Mouse (Mus musculus): ENCODE data around the gene Shpk.

The Shpk gene

DNA sequence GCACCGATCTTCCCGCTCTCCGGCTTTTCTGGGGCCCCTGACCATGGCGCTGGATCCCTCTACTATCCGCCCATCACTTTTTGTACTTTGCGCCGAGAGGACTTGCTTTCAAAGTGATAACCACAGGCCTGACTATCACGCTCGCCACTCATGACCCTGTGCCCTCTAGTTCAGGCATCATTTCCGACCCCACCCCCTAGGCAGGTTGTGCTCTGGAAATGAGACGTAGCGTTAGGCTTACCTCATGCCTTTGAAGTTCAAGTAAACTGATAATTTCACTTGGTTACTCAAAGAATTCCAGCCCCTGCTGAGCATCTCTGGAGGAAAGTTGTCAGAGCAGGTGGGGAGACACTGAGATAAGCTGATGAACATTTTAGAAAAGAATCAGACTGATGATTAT lies 619 bp downstream of the Shpk start:
- DNase-seq (ENCODE audit: low spot score) = no peak

DNA sequence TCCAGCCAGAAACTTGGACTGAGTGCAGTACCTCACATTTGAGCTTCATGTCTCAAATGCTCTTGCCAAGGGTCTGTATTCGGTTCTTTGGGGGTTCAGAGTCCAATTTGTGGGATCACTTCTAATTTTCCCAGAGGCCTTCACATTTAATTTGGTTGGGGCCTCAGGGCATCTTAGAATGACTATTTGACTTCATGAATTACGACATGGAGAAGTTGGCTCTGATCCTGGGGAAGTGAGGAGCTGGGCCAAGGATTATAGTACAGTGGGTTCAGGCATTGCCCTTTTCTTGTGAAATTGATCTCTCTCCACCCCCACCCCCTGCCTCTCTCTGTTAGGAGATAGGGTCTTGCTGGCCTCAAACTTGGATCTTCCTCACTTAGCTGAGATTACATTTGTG lies 1.8 kb downstream of the Shpk start:
- no peak for DNase-seq (ENCODE audit: low spot score)

DNA sequence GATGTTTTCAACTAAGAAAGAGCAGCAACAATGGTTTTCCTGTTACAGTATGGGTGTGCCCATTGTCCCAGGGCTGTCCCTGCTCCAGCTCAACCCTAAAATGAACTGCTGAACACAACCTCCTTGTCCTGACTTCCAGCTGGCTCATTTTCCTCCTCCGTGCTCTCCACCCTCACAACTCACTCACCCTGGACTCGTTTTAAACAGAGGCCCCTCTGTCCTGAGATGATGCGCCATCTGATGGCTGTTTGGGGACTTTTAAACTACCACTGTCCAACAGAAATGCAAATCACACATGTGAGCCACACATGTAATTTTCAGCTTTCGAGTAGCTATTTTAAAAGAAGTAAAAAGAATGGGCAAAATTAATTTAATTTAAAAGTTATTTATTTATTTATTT lies 2.3 kb downstream of the Shpk start:
- peak; percentile 13 for DNase-seq (ENCODE audit: low spot score)

DNA sequence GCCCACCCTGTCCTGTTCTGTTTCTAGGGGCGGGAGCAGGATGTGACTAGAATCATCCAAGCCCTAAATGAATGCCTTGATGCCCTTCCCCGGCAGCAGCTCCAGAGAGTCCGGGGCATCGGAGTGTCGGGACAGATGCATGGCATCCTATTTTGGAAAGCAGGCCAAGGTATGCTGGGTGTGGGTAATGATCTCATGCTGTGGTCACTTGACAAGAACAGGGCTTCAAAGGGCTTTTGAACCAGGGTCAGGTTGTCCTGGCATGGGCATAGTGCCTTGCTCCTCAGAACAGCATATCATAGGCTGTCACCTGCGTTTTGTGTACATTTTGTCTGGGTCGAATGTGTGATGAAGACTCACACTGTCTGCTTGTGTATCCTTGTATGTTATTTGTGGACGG lies 4.6 kb downstream of the Shpk start:
- DNase-seq (ENCODE audit: low spot score) = no peak

- no peak for DNase-seq (ENCODE audit: low spot score)
Measured at GRCm38 (mm10) chr11:73205194-73205593, 5.9 kb downstream of the Shpk start.

- DNase-seq (ENCODE audit: low spot score) = no peak
Measured at GRCm38 (mm10) chr11:73207621-73208020, 8.4 kb downstream of the Shpk start.

DNA sequence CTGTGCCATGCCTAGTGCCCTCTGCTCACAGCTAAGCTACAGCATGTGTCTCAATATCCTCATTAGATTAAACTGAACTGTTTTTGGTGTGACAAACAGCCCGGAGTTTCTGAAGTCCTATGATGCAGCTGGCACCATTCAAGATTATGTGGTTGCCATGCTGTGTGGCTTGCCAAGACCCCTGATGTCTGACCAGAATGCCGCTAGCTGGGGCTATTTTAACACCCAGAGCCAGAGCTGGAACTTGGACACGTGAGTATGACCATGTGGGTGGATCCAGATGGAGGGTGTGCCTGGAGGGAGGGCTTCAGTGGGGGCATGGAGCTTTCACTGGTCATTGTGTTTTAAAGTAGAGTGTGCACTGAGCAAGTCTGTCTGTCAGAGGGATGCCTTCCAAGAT lies 14.7 kb downstream of the Shpk start:
- no peak for DNase-seq (ENCODE audit: low spot score)

DNA sequence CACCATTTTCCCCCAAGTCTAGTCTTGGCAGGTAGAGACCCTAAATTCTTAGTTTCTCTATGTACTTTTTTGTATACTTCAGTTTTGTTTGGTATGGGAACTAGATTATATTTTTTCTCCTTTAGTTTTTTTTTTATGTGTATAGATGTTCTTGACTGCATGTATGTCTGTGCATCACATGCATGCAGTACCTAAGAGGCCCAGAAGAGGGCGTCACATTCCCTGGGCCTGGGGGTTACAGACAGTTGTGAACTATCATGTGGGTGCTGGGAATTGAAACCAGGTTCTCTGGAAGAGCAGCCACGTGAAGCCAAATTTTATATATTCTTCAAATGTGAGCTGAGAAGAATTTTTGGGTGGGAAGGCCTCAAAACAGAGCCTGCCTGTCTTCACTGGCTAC lies 20.4 kb downstream of the Shpk start:
- no peak for DNase-seq (ENCODE audit: low spot score)

GRCm38 (mm10) chr11:73220651-73221050 lies 21.4 kb downstream of the Shpk start:
- no peak for DNase-seq (ENCODE audit: low spot score)

- DNase-seq (ENCODE audit: low spot score) = no peak
Measured at GRCm38 (mm10) chr11:73222846-73223245, 23.6 kb downstream of the Shpk start.

DNA sequence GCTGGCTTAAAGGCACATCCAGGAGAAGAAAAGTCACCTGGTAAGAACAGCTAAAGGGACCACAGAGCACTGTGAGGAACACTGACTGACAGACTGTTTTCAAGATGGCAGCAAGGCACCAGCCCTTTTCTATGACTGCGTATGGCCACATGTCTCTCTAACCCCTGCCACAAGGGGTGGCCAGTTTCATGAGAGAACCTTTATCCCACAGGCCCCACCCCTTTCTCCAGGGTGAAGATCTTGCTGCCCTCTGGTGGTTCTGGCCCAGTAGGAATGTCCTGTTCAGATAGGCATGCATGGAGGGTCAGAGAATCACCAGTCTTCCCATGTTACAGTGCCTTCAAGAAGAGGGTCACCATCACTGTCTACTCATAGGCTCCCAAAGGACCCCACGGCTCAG lies 24.7 kb downstream of the Shpk start:
- no peak for DNase-seq (ENCODE audit: low spot score)

GRCm38 (mm10) chr11:73225856-73226255 lies 26.6 kb downstream of the Shpk start:
- no peak for DNase-seq (ENCODE audit: low spot score)

- no peak for DNase-seq (ENCODE audit: low spot score)
Measured at GRCm38 (mm10) chr11:73228881-73229280, 29.6 kb downstream of the Shpk start.

DNA sequence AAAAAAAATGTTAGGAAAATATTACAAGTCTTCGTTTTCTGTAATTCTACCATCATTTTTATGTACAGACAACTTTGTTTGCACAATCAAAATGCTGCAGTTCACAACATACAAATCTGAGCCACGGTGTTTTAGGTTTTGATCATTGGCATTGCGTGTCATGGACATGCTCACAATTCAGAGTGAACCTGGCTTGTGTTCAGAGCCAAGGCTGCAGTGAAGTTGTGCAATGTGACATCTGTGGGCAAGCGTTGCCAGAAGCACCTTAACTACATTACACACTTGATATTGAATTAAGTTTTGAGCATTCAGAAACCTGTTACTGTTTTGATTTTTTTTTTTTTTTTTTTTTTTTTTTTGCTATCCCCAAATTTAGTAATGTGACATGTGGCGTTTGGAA lies 30.8 kb downstream of the Shpk start:
- DNase-seq (ENCODE audit: low spot score) = no peak

GRCm38 (mm10) chr11:73232513-73232912 lies 33.3 kb downstream of the Shpk start:
- DNase-seq (ENCODE audit: low spot score) = no peak

DNA sequence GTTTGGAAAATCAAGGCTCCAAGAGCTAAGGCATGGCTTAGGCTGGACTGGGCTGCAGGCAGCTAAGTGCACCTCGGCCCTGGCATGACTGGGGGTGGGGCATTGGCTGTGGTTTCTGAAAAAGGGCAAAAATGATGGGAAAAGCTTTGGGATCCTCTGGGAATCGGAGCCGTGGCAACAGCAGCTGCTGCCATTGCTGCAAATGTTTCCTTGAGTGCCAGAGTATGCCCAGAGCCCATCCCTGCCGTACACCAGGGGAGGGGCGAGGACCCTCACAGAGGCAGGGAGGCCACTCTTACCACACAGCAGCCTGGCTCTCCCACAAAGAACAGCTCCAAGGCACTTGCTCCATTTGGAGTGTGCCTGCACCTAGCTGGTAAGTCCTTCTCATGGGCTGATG lies 34.7 kb downstream of the Shpk start, which contains the start of gene Trpv1:
Gene Trpv1 (plus strand): TSS at position 301 of the 400 bp plus-strand sequence.
- no peak for DNase-seq (ENCODE audit: low spot score)

DNA sequence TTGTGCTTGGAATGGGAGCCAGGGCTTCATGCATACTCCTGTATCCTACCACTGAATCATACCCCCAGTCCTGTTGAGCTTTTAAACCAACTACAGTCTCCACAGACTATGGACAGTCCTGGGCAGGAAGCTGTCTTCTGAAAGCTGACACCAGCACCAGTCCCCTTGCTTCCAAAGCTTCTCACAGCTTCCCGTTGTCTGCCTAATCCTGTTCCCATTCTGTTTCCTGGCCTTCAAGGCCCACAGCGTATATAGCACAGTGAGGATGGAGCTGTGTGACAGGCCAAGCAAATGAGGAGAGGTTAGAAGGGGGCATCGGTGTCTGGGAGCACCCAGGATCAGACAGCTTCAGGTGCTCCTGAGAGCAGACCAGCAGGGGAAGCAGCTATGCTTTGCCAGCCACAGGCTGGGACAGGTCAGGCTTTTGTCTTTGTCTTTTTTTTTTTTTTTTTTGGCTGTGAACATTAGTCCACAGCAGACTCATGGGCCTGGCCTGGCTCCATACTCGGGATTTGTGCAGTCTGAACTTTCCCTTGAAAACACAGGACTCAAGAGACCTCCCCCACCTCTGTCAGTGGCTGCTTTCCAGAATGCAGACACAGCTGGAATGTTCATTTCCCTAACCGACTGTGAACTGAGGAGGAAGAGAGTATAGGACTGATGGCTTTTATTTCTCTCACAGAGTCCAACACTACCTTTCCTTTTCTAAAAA lies 36.9 kb downstream of the Shpk start:
- peak; percentile 11 for DNase-seq (ENCODE audit: low spot score)

- no peak for DNase-seq (ENCODE audit: low spot score)
Measured at GRCm38 (mm10) chr11:73236731-73237130, 37.5 kb downstream of the Shpk start.

DNA sequence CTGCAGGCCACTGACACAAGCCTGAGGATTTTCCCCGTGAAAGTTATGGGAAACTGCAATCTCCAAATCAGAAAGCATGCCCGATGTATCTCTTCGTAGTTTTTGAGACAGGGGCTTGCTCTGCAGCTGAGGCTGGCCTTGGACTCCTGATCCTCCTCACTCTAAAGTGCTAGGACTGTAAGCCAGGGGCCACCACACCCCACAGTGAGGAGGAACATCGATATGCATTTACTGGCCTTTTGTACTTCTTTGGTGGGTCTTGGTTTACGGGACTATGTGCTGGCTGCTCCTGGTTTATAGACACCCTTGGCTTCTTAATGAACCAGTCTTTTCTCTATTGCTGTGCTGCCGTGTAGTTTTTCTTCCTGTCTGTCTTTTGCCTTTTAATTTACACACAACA lies 42.9 kb downstream of the Shpk start:
- DNase-seq (ENCODE audit: low spot score) = no peak

GRCm38 (mm10) chr11:73242777-73243176 lies 43.5 kb downstream of the Shpk start:
- DNase-seq (ENCODE audit: low spot score) = no peak

GRCm38 (mm10) chr11:73257362-73257945 lies 58.2 kb downstream of the Shpk start:
- DNase-seq (ENCODE audit: low spot score) = no peak

DNA sequence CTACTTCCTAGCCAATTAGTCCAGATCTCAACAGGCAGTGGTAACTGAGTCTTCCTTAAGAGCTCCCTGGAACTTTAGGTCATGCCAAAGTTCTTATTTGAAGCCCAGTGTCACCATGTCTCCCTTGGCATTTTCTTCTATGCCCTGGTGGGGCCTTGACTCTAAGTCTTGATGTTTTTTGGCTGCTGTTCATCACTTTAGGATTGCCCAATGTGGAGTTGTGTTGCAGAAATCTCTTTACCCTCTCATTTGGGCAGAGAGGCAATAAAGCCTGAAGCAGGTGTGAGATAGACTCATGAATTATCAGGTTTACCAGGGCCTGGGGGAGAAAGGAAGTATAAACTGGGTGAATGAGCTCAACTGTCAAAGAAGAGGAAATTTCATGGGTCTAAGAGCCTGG lies 59.4 kb downstream of the Shpk start:
- DNase-seq (ENCODE audit: low spot score) = no peak

- DNase-seq (ENCODE audit: low spot score) = no peak
Measured at GRCm38 (mm10) chr11:73260457-73260856, 61.2 kb downstream of the Shpk start.

DNA sequence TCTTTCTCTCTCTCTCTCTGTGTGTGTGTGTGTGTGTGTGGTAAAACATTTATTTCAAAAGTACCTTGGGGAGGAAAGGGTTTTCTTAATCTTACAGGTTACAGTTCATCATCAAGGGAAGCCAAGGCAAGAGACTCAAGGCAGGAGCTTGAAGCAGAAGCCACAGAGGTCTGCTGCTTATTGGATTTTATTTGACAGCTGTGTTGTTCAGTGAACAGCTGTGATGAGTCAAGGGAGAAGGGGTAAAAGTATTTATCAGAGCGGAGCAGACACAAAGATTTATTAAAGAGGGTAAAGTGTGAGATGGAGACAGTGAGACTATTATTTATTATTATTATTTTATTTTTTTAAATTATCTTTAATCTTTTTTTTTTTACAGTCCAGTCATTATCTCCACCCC lies 62.1 kb downstream of the Shpk start:
- DNase-seq (ENCODE audit: low spot score) = no peak
